Mouse (Mus musculus): Measurements from ENCODE around the gene Commd4.

DNA sequence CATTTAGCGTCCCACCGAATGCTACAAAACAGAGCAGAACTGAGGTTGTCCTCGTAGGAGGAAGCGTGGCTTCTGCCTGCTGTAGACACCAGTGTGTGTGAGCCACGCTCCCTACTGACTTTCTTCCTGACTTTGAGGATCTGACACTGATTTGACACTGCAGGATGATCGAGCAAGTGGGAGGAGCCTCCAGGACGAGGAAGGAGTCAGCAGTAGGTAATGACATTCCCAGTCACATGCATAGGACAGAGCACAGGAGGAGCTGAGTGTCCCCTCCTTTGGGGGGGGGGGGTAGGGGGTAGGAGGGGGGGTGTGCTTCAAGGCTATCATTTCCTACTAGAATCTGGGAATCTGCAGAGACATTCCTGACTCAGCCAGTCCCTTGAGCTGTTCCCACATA, 44.9 kb upstream of the Commd4 start:
- no peak for TF ChIP-seq POLR2A (IDR thresholded peaks at IDR 0.05; ENCODE audit: low read depth, low read length)
- TF ChIP-seq CTCF (IDR thresholded peaks at IDR 0.05; ENCODE audit: borderline replicate concordance, insufficient read depth, low read length), result no peak

Data from embryonic fibroblast, embryonic 13.5 days (primary cell).